Mouse (Mus musculus) midbrain, embryonic 16.5 days (tissue): Measurements from ENCODE around the gene Cltrn. TPM values are rescaled to one million over a fixed set of nuclear protein-coding genes. Genes with fewer than 3 reads are reported as not detected.

Experiments
- ATAC-seq: fragments of 200-750 bp; cut with Nextera tagmentation; 2 replicates; pipeline ENCODE4 v1.8.0; 2017; ENCODE audit warnings: moderate TSS enrichment
- H3K27ac ChIP-seq: fragments of 300-500 bp; sonication (generic); 2 replicates; pipeline ENCODE4 v1.5.1; 2014; ENCODE audit warnings: mild to moderate bottlenecking, low read length, mixed read lengths
- H3K27me3 ChIP-seq: fragments of 300-500 bp; sonication (generic); 2 replicates; pipeline ENCODE4 v1.6.1; 2014; ENCODE audit warnings: low read depth, low read length, mixed read lengths; ENCODE audit not compliant: control insufficient read depth, insufficient read depth
- H3K36me3 ChIP-seq: fragments of 300-500 bp; sonication (generic); 2 replicates; pipeline ENCODE4 v1.6.1; 2014; ENCODE audit warnings: mild to moderate bottlenecking, low read length, moderate library complexity, mixed read lengths; ENCODE audit not compliant: control insufficient read depth, insufficient read depth
- H3K4me1 ChIP-seq: fragments of 300-500 bp; sonication (generic); 2 replicates; pipeline ENCODE4 v1.6.1; 2014; ENCODE audit warnings: mild to moderate bottlenecking, low read length, mixed read lengths; ENCODE audit not compliant: control insufficient read depth, insufficient read depth
- H3K4me2 ChIP-seq: fragments of 300-500 bp; sonication (generic); 2 replicates; pipeline ENCODE4 v1.6.1; 2014; ENCODE audit warnings: mild to moderate bottlenecking, low read length, mixed read lengths
- H3K4me3 ChIP-seq: fragments of 300-500 bp; sonication (generic); 2 replicates; pipeline ENCODE4 v1.5.1; 2014; ENCODE audit warnings: low read depth, mild to moderate bottlenecking, low read length, moderate library complexity, mixed read lengths
- H3K9ac ChIP-seq: fragments of 300-500 bp; sonication (generic); 2 replicates; pipeline ENCODE4 v1.6.1; 2014; ENCODE audit warnings: low read depth, low read length, mixed read lengths
- H3K9me3 ChIP-seq: fragments of 300-500 bp; sonication (generic); replicated peaks from 2 replicates; pipeline ENCODE4 v1.6.1; 2014; ENCODE audit warnings: mild to moderate bottlenecking, low read length, mixed read lengths; ENCODE audit not compliant: control insufficient read depth, poor library complexity, severe bottlenecking
- WGBS: fragments of 180-500 bp; shearing (Covaris S2); extraction: QIAGEN DNeasy Blood & Tissue Kit; methylation state at CpG from one replicate; pipeline ENCODE4 v1.1.7; 2014; 5-methylcytosine and 5-hydroxymethylcytosine counted together
- polyA plus RNA-seq: library from polyadenylated mRNA; unstranded; fragments of >200 nt; fragmentation: Nextera tagmentation; extraction: Ambion mirVana; gene quantifications from 2 replicates; pipeline ENCODE4 v1.2.1, GENCODE M21; 2015

Gene Cltrn
- polyA plus RNA-seq, 1 experiment from 2014 or later, result 0.24 TPM

DNA sequence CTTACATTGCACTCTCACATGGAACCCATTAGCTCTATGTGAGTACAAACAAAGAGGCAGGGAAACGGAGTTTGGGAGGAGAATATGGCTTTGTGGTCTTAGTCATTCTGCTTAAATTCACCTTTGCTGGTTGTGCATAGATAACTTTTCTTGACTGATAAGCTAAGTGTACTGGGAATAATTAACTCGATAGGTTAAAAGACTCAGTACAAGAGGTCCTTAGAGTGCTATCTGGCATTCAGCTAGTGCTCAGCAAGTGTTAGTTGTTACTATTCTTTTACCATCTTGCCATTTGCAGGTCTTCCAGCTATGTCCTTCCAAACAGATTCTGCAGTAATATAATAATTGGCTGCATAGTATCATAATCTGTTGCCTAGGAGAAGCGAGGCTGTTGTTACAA lies 22.5 kb downstream of the Cltrn start:
- H3K27me3 ChIP-seq, result no peaks in the 10 kb centered on the region
- H3K9ac ChIP-seq, result no peak overlapping the region
- no peaks in the 10 kb centered on the region for H3K4me1 ChIP-seq
- 79% methylated on average over 3 of the region's 3 CpGs for WGBS
- no peak overlapping the region for H3K27ac ChIP-seq
- no peaks in the 10 kb centered on the region for H3K9me3 ChIP-seq
- no peak overlapping the region for H3K4me3 ChIP-seq
- H3K36me3 ChIP-seq, result no peaks in the 10 kb centered on the region
- ATAC-seq, result no peak
- H3K4me2 ChIP-seq, result no peak overlapping the region

- no peaks in the 10 kb centered on the region for H3K27me3 ChIP-seq
- H3K27ac ChIP-seq, result no peak overlapping the region
- no peaks in the 10 kb centered on the region for H3K4me1 ChIP-seq
- H3K4me2 ChIP-seq, result no peak overlapping the region
- no peaks in the 10 kb centered on the region for H3K36me3 ChIP-seq
- no peak for ATAC-seq
- H3K4me3 ChIP-seq, result no peak overlapping the region
- 96% methylated on average over 6 of the region's 6 CpGs for WGBS
- H3K9ac ChIP-seq, result no peak overlapping the region
- H3K9me3 ChIP-seq, result no peaks in the 10 kb centered on the region
These were observed 25.1 kb downstream of the Cltrn start for GRCm38 (mm10) chrX:164113744-164114143.

- 94% methylated on average over 3 of the region's 3 CpGs for WGBS
These were observed 35.3 kb downstream of the Cltrn start for GRCm38 (mm10) chrX:164123942-164124341.

DNA sequence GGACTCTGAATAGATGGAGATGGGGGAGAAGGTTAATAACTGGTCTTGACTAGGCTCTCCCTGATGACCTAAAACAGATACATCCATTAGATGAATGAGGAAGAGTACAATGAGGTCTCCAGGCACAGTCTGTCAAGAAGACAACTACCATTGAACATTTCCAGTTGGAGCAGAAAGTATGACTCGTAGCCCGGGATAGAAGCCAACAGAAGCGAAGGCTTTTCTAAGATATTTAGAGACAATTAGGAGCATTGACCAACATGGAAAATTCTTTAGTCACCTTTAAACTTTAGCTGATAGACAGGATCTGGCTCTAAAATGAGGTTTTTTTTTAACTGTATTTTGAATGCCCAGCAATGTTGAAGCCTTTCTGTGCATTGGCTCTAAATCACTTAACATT lies 44.9 kb downstream of the Cltrn start:
- no peak for ATAC-seq
- WGBS, result 95% methylated on average over 3 of the region's 3 CpGs
- no peak overlapping the region for H3K9ac ChIP-seq
- H3K4me1 ChIP-seq, result no peaks in the 10 kb centered on the region
- no peak overlapping the region for H3K4me3 ChIP-seq
- no peaks in the 10 kb centered on the region for H3K27me3 ChIP-seq
- no peaks in the 10 kb centered on the region for H3K36me3 ChIP-seq
- no peaks in the 10 kb centered on the region for H3K9me3 ChIP-seq
- H3K27ac ChIP-seq, result no peak overlapping the region
- no peak overlapping the region for H3K4me2 ChIP-seq

More at GRCm38 (mm10) chrX:164123942-164124341, 35.3 kb downstream of the Cltrn start:
- Histone ChIP-seq H3K27me3 (no peaks in the 10 kb centered on the region; the same call in 1 of the 2 replicates), H3K4me2 (no peak overlapping the region), H3K27ac (no peak overlapping the region), H3K36me3 (no peaks in the 10 kb centered on the region), H3K9me3 (no peaks in the 10 kb centered on the region), H3K9ac (no peak overlapping the region), H3K4me3 (no peak overlapping the region), H3K4me1 (no peaks in the 10 kb centered on the region)
- no peak for ATAC-seq

GRCm38 (mm10) chrX:164135304-164135818 lies 46.7 kb downstream of the Cltrn start:
- WGBS, result 91% methylated on average over 4 of the region's 4 CpGs
- Histone ChIP-seq H3K9me3 (no peaks in the 10 kb centered on the region), H3K4me2 (no peak overlapping the region), H3K9ac (no peak overlapping the region), H3K4me3 (no peak overlapping the region), H3K4me1 (no peaks in the 10 kb centered on the region), H3K27me3 (no peaks in the 10 kb centered on the region), H3K27ac (no peak overlapping the region), H3K36me3 (no peaks in the 10 kb centered on the region)
- no peak for ATAC-seq

- Histone ChIP-seq H3K9ac (no peak within 1 kb of the TSS), H3K36me3 (no peaks in the 10 kb centered on the region), H3K27ac (no peak within 1 kb of the TSS), H3K4me1 (no peaks in the 10 kb centered on the region), H3K27me3 (no peaks in the 10 kb centered on the region), H3K4me2 (no peak within 1 kb of the TSS), H3K9me3 (no peaks in the 10 kb centered on the region), H3K4me3 (no peak within 1 kb of the TSS)
- 86% methylated on average over 2 of the region's 2 CpGs for WGBS
- no peak for ATAC-seq
These were observed 50.4 kb downstream of the Cltrn start, which contains the start of gene Ace2 for GRCm38 (mm10) chrX:164139032-164139431. TSS of gene Ace2 (plus strand) at chrX:164139332.

DNA sequence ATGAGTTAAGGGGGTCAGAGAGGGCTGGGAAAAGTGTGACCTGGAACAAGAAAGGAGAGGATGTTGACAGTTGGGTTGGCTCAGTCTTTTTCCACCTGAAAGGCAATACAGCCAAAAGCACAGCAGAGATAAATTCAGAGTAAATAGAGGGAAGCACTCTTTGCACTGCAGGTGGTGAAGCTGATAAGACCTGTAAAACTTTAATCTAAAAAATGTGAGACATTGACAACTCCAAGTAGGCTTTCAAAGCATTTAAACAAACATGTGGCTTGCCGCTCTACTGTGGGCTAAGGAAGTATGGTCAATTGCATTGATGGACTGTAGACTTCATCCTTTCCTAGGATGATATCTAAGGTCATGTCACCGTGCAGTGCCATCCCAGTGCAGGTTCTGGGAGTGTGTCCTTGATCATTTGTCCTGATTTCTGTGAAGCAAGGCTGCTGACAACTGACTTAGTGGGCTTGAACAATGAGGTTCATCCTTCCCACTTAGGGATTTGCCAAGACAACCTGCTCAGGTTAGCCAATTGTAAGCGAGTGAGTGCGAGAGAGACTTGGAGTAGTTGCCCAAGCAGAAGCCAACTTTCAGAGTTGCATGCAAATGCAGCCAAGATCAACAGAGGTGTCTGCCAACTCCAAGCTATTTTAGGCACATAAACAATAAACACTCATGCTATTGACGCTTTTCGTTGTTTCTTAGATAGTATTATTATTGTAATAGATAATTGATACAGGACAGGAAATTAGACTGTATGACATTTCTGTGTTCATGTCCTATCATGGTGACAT lies 57.0 kb downstream of the Cltrn start:
- no peak for ATAC-seq
- no peaks in the 10 kb centered on the region for H3K9me3 ChIP-seq
- H3K27ac ChIP-seq, result no peak overlapping the region
- H3K9ac ChIP-seq, result no peak overlapping the region
- H3K27me3 ChIP-seq, result no peaks in the 10 kb centered on the region
- WGBS, result 89% methylated on average over 6 of the region's 6 CpGs
- H3K4me1 ChIP-seq, result no peaks in the 10 kb centered on the region
- no peak overlapping the region for H3K4me2 ChIP-seq
- no peak overlapping the region for H3K4me3 ChIP-seq
- no peaks in the 10 kb centered on the region for H3K36me3 ChIP-seq

DNA sequence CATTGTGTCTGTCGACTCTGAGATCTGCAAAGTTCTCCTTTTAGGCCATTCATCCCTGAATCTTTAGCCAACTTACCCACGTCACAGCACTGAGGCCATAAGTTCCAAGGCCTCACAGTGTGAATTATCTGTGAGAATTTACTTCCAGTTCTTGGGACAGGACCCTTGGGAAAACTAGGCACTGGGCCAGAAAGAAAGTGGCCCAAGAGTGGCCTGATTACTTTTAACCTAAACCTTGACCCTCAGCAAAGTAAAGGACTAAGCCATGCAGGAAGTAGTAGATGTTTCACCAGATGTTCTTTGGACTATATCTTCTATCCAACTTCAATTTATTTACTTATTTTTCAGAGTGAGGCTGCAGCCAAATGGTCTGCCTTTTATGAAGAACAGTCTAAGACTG lies 64.1 kb downstream of the Cltrn start:
- no peak for ATAC-seq
- no peak overlapping the region for H3K4me2 ChIP-seq
- no peaks in the 10 kb centered on the region for H3K36me3 ChIP-seq
- no peak overlapping the region for H3K4me3 ChIP-seq
- no peaks in the 10 kb centered on the region for H3K27me3 ChIP-seq
- H3K9ac ChIP-seq, result no peak overlapping the region
- H3K27ac ChIP-seq, result no peak overlapping the region
- H3K4me1 ChIP-seq, result no peaks in the 10 kb centered on the region
- no peaks in the 10 kb centered on the region for H3K9me3 ChIP-seq
- 80% methylated on average over 2 of the region's 2 CpGs for WGBS

GRCm38 (mm10) chrX:164153606-164154005 lies 65.0 kb downstream of the Cltrn start:
- Histone ChIP-seq H3K9ac (no peak overlapping the region), H3K4me2 (no peak overlapping the region), H3K36me3 (no peaks in the 10 kb centered on the region), H3K4me1 (no peaks in the 10 kb centered on the region), H3K9me3 (no peaks in the 10 kb centered on the region), H3K4me3 (no peak overlapping the region), H3K27me3 (no peaks in the 10 kb centered on the region), H3K27ac (no peak overlapping the region)
- no peak for ATAC-seq
